Mouse (Mus musculus): ENCODE data around the gene Sp7.

Sp7 gene

GRCm38 (mm10) chr15:102366733-102367344 lies at the start of gene Sp7:
Sp7 (minus strand) TSS chr15:102367182.
- DNase-seq (ENCODE audit: low spot score): peak; percentile 41

GRCm38 (mm10) chr15:102413687-102414086 lies 46.7 kb upstream of the Sp7 start:
- DNase-seq (ENCODE audit: low spot score): no peak

- no peak for DNase-seq (ENCODE audit: low spot score)
Observed at GRCm38 (mm10) chr15:102411077-102411476, 44.1 kb upstream of the Sp7 start.

GRCm38 (mm10) chr15:102409286-102409685 lies 42.3 kb upstream of the Sp7 start:
- no peak for DNase-seq (ENCODE audit: low spot score)

GRCm38 (mm10) chr15:102408558-102409130 lies 41.7 kb upstream of the Sp7 start:
- DNase-seq (ENCODE audit: low spot score): no peak

- DNase-seq (ENCODE audit: low spot score): no peak
Observed at GRCm38 (mm10) chr15:102407681-102408557, 40.9 kb upstream of the Sp7 start.

- no peak for DNase-seq (ENCODE audit: low spot score)
Observed at GRCm38 (mm10) chr15:102406912-102407580, 40.1 kb upstream of the Sp7 start.

- DNase-seq (ENCODE audit: low spot score): peak; percentile 98
Observed at GRCm38 (mm10) chr15:102406196-102406911, 39.4 kb upstream of the Sp7 start.

GRCm38 (mm10) chr15:102405489-102406195 lies 38.7 kb upstream of the Sp7 start, which contains the start of gene Sp1:
Sp1 (plus strand) TSS chr15:102406143.
- peak; percentile 88 for DNase-seq (ENCODE audit: low spot score)

- DNase-seq (ENCODE audit: low spot score): peak; percentile 89
Observed at GRCm38 (mm10) chr15:102404608-102405488, 37.9 kb upstream of the Sp7 start.

- no peak for DNase-seq (ENCODE audit: low spot score)
Observed at GRCm38 (mm10) chr15:102402210-102402609, 35.2 kb upstream of the Sp7 start.

GRCm38 (mm10) chr15:102401278-102401677 lies 34.3 kb upstream of the Sp7 start:
- DNase-seq (ENCODE audit: low spot score): no peak

GRCm38 (mm10) chr15:102400476-102401045 lies 33.6 kb upstream of the Sp7 start:
- no peak for DNase-seq (ENCODE audit: low spot score)

- peak; percentile 91 for DNase-seq (ENCODE audit: low spot score)
Observed at GRCm38 (mm10) chr15:102399229-102400221, 32.5 kb upstream of the Sp7 start.

- DNase-seq (ENCODE audit: low spot score): peak; percentile 58
Observed at GRCm38 (mm10) chr15:102398629-102399028, 31.6 kb upstream of the Sp7 start.

- DNase-seq (ENCODE audit: low spot score): no peak
Observed at GRCm38 (mm10) chr15:102395061-102395460, 28.1 kb upstream of the Sp7 start.

- DNase-seq (ENCODE audit: low spot score): no peak
Observed at GRCm38 (mm10) chr15:102393584-102394014, 26.6 kb upstream of the Sp7 start.

GRCm38 (mm10) chr15:102392520-102392919 lies 25.5 kb upstream of the Sp7 start:
- no peak for DNase-seq (ENCODE audit: low spot score)

Data from testis, postnatal 10 days (tissue).